Mouse (Mus musculus): ENCODE data around the gene Prokr1. TPM values are rescaled to one million over a fixed set of nuclear protein-coding genes. Genes with fewer than 3 reads are reported as not detected.
A peak's percentile ranks its signal among the peaks of the same experiment; 100 is the strongest.

Gene Prokr1
- polyA plus RNA-seq, 2 experiments from 2014 or later = not detected

- ATAC-seq = no peak
Observed at GRCm38 (mm10) chr6:87567686-87568593, 22.6 kb downstream of the Prokr1 start.

DNA sequence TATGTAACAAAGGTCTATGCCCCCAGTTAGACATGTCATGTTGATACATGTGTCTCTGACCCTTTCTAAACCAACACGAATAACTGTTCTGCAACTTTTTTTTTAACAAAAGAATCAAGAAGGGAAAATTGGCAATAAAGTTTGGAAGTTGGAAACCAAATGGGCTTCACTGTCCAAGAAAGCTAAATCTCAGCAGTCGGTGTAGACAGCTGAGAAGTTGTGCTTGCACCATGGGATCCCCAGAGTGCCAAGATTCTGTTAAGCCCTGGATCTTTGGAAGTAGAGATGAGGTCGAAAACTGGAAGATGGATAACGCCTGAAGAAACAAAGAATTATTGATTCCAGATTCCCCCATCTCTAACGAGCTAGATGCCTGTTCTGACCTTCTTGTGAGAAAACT lies 25.4 kb downstream of the Prokr1 start:
- ATAC-seq = no peak

GRCm38 (mm10) chr6:87564356-87564755 lies 26.2 kb downstream of the Prokr1 start:
- ATAC-seq = no peak

GRCm38 (mm10) chr6:87553724-87554123 lies 36.8 kb downstream of the Prokr1 start:
- ATAC-seq = no peak

DNA sequence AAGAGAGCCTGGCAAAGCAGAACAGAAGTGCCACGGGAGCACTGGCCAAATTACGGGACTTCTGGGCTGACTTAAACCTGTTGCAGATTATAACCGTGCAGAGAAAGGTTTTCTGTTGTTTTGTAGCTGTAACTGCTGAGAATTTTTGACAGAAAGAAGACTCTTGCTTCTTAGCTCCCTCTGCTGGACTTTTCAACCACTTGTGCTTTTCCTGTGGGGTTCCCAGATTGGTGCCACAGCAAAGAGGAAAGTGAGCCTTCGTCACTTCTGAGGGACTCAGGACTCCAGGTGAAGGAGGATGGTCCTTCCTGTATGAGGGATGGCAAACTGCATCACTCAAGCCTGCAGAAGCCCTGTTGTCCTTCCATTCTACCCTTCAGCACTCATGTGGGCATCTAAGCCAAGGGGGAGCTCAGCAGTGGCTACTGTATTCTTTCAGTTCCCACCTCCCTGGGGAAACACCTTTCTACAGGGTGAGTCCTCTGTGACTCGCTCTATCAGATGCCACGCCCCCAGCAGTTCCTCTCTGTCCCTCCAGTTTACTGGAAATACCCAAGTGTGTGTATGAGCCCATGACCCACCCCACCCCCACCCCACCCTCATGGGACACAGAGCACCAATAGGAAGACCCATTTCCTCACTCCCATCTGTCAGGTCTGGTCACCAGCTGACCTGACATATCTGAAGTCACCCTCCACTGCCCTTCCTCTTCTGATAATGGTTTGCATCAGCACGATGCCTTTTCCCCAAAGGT lies 38.3 kb downstream of the Prokr1 start:
- ATAC-seq = no peak

DNA sequence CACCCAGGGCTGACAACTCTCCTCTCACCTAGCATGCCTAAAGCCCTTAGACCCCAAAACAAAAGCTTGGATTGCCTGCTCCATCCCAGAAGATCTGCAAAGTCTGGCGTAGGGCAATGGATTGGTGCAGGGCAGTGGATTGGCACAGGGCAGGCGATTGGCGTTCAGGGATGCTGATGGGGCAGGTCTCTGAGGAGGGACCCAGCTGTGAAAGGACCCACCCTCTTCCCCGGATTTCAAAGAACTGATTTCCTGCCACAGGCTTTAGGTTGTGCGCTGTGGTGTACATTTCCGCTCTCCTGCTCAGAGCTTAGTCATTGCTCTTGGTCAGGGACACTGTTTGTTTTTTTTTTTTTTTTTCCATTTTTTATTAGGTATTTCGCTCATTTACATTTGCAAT lies 42.7 kb downstream of the Prokr1 start:
- peak; percentile 95 for ATAC-seq

- ATAC-seq = peak; percentile 48
Observed at GRCm38 (mm10) chr6:87547431-87547830, 43.1 kb downstream of the Prokr1 start.

DNA sequence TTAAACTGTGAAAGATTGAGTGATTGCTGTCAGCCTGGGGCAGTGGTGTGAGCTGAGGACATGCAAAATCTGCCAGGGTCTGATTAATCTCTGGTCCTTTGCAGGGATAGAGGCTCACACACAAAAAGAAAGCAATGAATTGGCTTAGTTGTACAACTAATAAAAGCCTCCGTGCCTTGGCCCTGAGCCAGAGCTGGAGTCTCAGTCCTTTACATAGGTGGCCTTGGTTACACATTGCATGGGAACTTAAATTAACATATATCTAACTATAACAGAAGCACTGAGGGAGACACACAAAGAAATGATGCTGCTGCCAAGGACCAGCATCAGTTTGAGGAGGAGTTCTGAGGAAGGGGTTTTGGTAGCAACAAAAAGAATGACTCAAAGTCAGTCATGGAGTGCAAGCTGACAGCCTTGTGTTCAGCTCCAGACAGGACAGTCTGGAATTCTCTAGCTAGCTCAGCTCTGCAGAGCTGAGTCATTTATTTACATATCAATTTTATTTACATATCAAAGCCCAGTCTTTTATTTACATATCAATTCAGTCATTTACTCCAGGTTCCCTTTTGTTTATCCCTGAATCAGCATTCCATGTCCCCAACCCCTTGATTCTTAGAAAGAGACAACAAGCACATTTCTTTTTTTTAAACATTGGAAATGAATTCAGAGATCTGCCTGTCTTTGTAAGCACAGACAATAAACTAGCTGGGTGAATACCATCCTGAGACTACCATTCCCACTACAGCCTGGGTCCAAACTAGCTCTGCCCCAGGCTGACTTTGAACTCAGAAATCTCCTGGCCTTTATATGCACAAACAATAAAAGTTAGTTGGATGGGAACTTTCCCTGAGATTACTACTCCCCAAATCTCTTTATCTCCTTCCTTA lies 45.0 kb downstream of the Prokr1 start:
- ATAC-seq = no peak

GRCm38 (mm10) chr6:87542027-87542426 lies 48.5 kb downstream of the Prokr1 start:
- peak; percentile 89 for ATAC-seq

GRCm38 (mm10) chr6:87541171-87541571 lies 49.4 kb downstream of the Prokr1 start:
- peak; percentile 37 for ATAC-seq

- ATAC-seq = no peak
Observed at GRCm38 (mm10) chr6:87538376-87539270, 51.9 kb downstream of the Prokr1 start.

DNA sequence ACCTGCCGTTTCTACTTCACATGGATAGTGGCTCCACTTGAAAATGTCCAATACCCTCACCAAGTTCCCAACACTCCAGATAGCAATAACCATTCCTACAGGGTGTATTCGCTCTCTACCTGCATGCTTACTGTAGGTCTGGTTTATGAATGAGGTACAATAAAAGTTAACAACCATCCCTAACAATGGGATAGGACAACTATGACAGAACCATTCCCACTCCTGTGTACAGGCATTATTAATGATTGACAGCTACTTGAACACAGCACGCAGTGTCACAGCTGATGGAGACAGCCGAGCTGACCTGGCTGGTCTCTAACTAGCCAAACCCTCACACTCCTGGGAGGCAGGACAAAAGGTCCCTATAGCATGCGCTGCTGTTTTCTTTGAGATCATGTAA lies 52.9 kb downstream of the Prokr1 start:
- ATAC-seq = no peak

DNA sequence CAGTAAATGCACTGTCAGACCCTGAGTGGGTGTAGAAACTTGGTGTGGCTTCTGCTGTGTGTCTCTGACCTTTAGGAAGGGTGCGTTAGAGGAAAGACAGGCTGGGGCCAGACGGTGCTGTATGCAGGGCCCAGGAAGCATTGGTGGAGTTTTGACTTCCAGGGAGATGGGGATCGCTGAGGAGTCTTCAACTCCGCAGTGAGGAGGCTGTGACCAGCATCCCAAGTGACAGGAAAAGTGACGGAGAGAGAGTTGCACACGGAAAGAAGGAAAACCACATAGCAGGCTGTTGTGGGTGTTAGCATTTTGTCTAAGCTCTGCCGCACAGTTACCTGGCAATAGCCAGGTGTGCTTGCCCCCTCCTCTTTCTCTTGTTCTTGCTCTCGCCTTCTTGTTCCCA lies 54.3 kb downstream of the Prokr1 start:
- peak; percentile 8 for ATAC-seq

DNA sequence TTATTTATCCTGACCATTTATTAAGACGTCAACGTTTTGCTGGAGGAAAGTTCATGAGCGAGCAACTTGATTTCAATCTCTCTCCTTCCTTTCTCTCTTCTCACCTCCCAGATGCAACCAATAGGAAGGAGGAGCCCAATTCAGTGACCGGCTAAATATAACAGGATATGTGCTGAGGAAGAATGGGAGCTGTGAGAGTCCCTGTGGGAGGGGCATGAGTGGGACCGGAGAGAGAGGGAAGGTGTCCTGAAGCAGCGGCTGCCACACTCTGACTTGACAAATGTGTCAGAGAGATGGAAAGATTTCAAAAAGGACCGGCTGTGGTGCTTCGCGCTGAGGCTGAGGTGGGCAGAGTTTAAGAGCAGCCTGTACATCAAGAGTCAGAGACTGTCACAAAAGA lies 54.9 kb downstream of the Prokr1 start:
- no peak for ATAC-seq

DNA sequence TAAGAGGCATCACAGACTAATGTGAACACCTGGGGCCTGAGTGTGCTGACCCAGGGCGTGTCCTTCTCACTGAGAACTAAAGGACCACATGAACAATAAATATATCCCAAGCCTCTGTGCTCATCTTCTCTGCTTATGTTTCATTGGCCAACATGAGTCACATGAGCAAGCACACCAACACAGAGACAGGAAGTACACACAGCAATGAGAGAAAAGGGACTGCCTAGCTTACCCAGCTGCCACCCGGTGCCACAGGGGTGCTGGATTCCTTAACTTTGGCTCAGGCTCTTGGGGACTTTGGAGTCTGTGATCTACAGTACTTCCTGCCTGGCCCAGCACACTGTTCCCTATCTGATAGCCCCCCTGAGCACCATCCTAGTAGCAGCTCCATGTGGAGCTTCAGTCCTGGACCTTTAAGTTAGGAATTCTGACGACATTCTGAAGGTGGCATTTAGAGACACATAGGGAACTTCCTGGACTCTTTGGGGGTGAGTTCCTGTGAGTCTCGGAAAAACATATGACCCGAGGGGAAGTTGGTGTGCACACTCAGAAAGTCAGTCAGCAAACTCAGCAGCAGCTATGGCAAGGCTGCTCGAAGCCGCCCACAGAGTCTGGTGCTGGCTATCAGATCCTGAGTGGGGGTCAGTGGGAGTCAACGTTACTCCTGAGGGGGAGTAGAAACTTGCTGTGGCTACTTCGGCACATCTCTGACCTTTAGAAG lies 55.5 kb downstream of the Prokr1 start:
- peak; percentile 78 for ATAC-seq

DNA sequence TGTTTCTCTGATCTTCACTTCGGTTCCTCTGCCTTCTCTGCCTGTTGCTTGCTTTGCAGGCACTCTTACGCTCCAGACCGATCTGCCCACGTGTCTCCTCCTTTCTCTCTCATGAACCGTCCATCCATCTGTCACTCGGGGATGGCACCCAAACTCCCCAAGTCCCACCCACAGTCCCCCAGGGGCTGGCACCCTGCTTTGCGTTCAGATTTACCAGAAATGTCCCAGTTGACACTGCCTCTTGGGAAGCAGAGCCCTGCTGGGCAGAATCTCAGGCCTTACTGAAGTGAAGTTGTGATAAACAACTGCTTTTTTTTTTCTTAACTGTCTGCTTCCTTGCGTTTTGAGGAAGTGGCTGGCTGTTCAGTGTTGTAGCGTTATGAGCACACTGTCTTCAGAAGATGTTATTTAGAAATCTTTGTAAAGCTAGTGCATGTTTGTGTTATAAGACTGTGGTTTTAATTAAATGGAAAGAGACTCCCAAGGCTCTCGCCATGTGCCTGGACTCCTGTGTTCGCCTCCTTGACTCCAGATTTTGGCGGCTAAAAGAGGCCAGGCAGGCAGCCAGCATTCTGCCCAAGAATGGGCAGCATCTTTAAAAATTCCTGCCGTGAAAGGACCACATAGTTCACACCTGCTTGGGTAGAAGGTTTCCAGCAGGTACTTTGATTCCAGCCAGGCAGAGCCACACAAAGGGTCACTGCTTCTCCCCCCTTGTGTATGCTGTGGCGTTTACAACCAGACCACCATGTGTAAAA lies 57.4 kb downstream of the Prokr1 start, which contains the start of gene Arhgap25:
TSS of gene Arhgap25 (minus strand) at position 307 of the 758 bp plus-strand sequence.
- ATAC-seq = peak; percentile 34

- peak; percentile 10 for ATAC-seq
Observed at GRCm38 (mm10) chr6:87531456-87532015, 59.0 kb downstream of the Prokr1 start.

GRCm38 (mm10) chr6:87530386-87530785 lies 60.2 kb downstream of the Prokr1 start:
- ATAC-seq = no peak
